Mouse (Mus musculus) embryonic facial prominence, embryonic 13.5 days (tissue): ENCODE measurements at regions not wholly inside any gene's neighbourhood (a gene's known extent, or its start where the extent isn't known, plus 50 kb on each side); places are given as distances from the start of the nearest gene placed in this dataset.
A peak's percentile ranks its signal among the peaks of the same experiment; 100 is the strongest.

Source experiments
- ATAC-seq: fragments of 200-750 bp; cut with Nextera tagmentation; 2 replicates; pipeline ENCODE4 v1.8.0; 2017; ENCODE audit warnings: low read depth; ENCODE audit not compliant: insufficient number of reproducible peaks, insufficient read depth, low FRiP score, low TSS enrichment
- H3K27ac ChIP-seq: fragments of 300-500 bp; sonication (generic); 2 replicates; pipeline ENCODE4 v1.5.1; 2015; ENCODE audit warnings: moderate library complexity, mild to moderate bottlenecking, inconsistent platforms
- H3K27me3 ChIP-seq: fragments of 300-500 bp; sonication (generic); 2 replicates; pipeline ENCODE4 v1.6.1; 2015; ENCODE audit warnings: mild to moderate bottlenecking, inconsistent platforms
- H3K36me3 ChIP-seq: fragments of 300-500 bp; sonication (generic); 2 replicates; pipeline ENCODE4 v1.6.1; 2015; ENCODE audit warnings: mild to moderate bottlenecking, inconsistent platforms
- H3K4me1 ChIP-seq: fragments of 300-500 bp; sonication (generic); 2 replicates; pipeline ENCODE4 v1.6.1; 2015; ENCODE audit warnings: inconsistent platforms
- H3K4me2 ChIP-seq: fragments of 300-500 bp; sonication (generic); 2 replicates; pipeline ENCODE4 v1.6.1; 2015; ENCODE audit warnings: moderate library complexity, mild to moderate bottlenecking, inconsistent platforms
- H3K4me3 ChIP-seq: fragments of 300-500 bp; sonication (generic); 2 replicates; pipeline ENCODE4 v1.5.1; 2015; ENCODE audit warnings: mild to moderate bottlenecking, inconsistent platforms
- H3K9ac ChIP-seq: fragments of 300-500 bp; sonication (generic); 2 replicates; pipeline ENCODE4 v1.6.1; 2015; ENCODE audit warnings: mild to moderate bottlenecking, inconsistent platforms
- H3K9me3 ChIP-seq: fragments of 300-500 bp; sonication (generic); 2 replicates; pipeline ENCODE4 v1.6.1; 2016; ENCODE audit warnings: inconsistent platforms
- WGBS: fragments of 180-500 bp; shearing (Covaris S2); methylation state at CpG from one replicate; pipeline ENCODE4 v1.1.7; 2015; ENCODE audit warnings: mixed read lengths; 5-methylcytosine and 5-hydroxymethylcytosine counted together

DNA sequence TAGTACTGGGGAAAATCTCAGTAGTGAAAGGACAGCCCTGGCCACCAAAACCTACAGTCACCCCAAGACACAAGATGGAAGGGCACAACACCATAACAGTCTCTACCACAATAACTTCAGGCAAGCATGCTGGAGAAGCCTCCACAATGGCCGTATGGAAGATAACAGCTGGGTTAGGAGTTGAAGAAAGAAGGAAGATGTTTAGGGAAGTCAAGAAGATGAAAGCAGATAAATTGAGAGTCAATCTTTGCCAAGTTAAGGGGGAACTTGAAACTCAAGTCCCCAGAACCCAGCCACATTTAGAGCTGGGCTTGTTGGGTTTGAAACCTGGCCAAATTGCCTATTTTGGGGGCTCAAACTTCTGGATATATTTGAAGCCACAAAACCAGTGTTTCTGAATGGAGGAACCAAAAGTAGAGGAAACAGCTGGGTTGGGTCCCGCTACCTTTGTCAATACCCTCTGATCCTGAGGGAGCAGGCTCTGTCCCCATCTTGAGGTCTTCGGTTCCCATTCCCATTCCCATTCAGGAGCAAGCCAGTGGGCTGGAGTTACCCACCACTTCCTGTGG is 147.8 kb downstream of the Cdc5l start:
- no peaks in the 10 kb centered on the region for H3K27me3 ChIP-seq
- no peak overlapping the region for H3K27ac ChIP-seq
- WGBS: 88% methylated on average over 3 of the region's 3 CpGs
- no peak overlapping the region for H3K4me3 ChIP-seq
- H3K9ac ChIP-seq: no peak overlapping the region
- no peak for ATAC-seq
- H3K4me1 ChIP-seq: 0 out of 2 replicates have a peak, but pooled peaks cover under 1% of the 10 kb centered on the region
- no peak overlapping the region for H3K4me2 ChIP-seq
- no peaks in the 10 kb centered on the region for H3K9me3 ChIP-seq
- H3K36me3 ChIP-seq: no peaks in the 10 kb centered on the region

DNA sequence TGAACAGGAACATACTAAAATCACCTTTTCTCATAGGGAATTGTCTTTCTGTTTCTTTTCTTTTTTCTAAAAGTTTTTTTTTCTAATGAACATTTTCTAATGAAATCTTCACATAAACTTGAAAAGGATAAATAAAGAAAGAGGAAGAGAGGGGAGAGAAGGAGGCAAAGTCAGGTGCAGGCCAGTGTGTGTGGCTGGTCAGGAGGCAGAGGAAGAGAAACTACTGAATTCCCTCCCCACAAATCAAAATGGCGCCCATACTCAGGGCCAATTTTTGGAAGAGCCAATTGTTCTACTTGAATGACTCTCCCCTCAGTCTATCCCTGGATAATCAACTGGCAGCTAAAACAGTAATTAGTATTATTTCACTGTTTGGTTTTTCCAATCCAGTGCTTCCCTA is 152.0 kb downstream of the Cdc5l start:
- Histone ChIP-seq H3K4me2 (no peak overlapping the region), H3K27me3 (0 out of 2 replicates have a peak, but pooled peaks cover 2% of the 10 kb centered on the region), H3K9ac (no peak overlapping the region), H3K4me3 (no peak overlapping the region), H3K27ac (no peak overlapping the region), H3K36me3 (no peaks in the 10 kb centered on the region), H3K9me3 (no peaks in the 10 kb centered on the region), H3K4me1 (peaks cover 37% of the 10 kb centered on the region)
- no peak for ATAC-seq
- 97% methylated on average over 1 of the region's 1 CpGs for whole genome bisulfite sequencing

DNA sequence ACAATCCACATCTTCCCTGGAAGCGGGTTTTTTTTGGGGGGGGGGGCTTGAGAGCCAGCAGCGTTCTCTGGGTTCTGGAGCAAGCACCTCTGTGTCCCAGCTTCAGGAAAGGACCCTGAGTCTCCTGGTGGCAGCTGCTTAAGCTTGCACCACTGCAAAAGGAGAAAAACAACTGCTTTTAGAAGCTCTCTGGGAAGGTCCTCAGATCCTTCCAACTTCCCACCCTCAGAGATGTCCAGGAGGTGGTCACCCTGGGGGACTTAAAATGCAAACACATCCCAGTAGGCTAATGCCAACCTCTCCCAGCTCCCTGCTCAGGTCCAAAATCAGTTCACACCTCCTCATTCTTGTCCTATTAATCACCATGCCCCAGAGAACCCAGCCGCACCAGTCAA is 153.7 kb downstream of the Cdc5l start:
- Histone ChIP-seq H3K9me3 (no peaks in the 10 kb centered on the region), H3K36me3 (no peaks in the 10 kb centered on the region), H3K4me2 (peak overlapping the region; percentile 40), H3K9ac (no peak overlapping the region), H3K27ac (peak overlapping the region; percentile 82), H3K27me3 (peaks cover 5% of the 10 kb centered on the region; the same call in 1 of the 2 replicates), H3K4me3 (no peak overlapping the region), H3K4me1 (peaks cover 38% of the 10 kb centered on the region)
- ATAC-seq: no peak
- WGBS: 21% methylated on average over 3 of the region's 3 CpGs

DNA sequence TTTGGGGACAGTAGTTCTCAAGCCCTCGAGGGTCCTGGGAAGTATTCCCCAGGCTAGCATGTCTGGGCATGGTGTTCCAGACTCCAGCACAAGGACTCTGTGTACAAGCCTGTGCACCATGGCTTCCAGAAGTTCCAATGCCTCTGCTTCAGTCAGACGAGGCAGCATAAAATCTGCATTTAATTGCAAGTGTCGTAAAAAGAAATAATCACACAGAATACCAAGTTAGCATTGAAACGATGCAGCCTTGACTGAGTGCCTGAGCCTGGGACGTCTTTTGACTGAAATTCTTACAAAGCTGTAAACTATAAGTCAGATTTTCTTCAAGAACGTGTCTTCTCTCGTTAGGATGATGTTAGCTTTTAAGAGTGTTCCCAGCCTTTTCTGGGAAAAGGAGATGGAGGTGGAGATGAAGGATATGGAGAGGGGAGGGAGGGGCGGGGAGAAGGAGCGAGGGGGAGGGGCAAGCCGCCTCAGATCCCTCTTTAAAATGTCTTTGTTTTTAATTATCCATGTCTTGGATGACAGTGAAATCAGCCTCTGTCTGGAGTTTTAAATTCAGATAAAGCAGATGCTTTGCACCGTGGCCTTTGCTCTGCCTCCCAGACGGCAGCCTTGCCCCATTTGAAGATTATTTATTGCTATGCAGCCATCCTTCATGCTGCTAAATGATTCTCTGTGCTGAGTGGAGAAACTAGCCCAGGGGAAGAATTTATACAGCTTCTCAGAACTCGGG is 154.3 kb downstream of the Cdc5l start:
- Histone ChIP-seq H3K27ac (peak overlapping the region; percentile 82), H3K4me2 (peak overlapping the region; percentile 40), H3K4me3 (no peak overlapping the region), H3K36me3 (no peaks in the 10 kb centered on the region), H3K4me1 (peaks cover 38% of the 10 kb centered on the region), H3K9me3 (no peaks in the 10 kb centered on the region), H3K27me3 (peaks cover 5% of the 10 kb centered on the region; the same call in 1 of the 2 replicates), H3K9ac (no peak overlapping the region)
- ATAC-seq: no peak
- WGBS: 15% methylated on average over 13 of the region's 13 CpGs

DNA sequence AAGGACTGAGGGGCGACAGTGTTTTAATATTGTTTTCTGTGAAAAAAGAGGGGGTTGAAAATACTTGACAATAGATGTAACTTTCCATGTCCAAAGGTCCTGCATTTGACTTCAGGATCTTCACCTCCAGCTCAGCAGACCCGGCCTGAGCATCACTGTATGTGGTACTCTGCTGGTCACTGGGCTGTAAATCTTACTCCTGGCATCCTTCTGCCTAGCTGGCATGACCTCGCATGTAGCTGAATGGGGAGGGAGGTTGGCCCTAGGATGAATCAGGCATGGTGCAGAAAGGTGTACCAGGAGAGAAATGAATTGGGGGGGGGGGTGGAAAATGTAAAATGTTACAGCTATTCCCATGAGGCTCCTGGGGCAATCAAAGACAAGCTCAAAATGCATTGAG is 156.0 kb downstream of the Cdc5l start:
- Histone ChIP-seq H3K4me2 (no peak overlapping the region), H3K9ac (no peak overlapping the region), H3K36me3 (no peaks in the 10 kb centered on the region), H3K9me3 (no peaks in the 10 kb centered on the region), H3K27me3 (peaks cover 5% of the 10 kb centered on the region; the same call in 1 of the 2 replicates), H3K27ac (peak overlapping the region; percentile 82), H3K4me1 (peaks cover 46% of the 10 kb centered on the region), H3K4me3 (no peak overlapping the region)
- 78% methylated on average over 3 of the region's 3 CpGs for WGBS
- ATAC-seq: no peak

DNA sequence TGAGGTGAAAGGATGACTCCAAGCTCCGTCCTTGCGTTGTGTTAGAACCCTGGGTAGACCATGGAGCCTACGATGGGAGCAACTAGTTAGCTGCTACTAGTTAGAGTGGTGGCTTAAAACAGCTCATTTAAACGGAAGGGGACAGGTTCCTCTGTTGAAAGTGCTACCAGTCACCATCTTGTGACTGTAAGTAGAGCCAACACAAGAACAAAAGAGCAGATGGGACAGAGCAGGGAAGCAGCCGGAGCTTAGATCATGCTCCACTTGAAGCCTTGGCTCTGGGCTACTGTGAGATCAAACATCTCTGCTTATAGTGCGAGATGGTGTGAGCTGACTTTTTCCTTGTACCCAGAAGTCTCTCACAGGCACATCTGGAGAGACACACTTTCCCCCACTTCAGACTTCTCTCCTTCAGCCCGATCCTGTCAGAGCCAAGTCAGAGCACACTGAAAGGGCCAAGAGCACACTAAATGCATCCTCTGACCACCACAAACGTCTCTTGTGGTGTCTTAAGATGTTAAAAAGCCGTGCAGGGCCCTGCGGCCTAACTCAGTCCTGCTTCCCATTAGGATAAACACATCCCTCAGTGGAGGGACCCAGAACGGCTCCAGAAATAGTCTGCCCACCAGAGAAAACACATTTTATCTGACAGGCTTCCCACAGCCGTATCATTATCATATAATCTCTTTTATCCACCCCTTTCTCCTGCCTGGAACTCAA is 156.7 kb downstream of the Cdc5l start:
- Histone ChIP-seq H3K27ac (peak overlapping the region; percentile 82), H3K36me3 (no peaks in the 10 kb centered on the region), H3K4me3 (no peak overlapping the region), H3K27me3 (peaks cover 5% of the 10 kb centered on the region; the same call in 1 of the 2 replicates), H3K4me2 (no peak overlapping the region), H3K4me1 (peaks cover 46% of the 10 kb centered on the region), H3K9ac (no peak overlapping the region), H3K9me3 (no peaks in the 10 kb centered on the region)
- WGBS: 50% methylated on average over 12 of the region's 12 CpGs
- ATAC-seq: no peak

DNA sequence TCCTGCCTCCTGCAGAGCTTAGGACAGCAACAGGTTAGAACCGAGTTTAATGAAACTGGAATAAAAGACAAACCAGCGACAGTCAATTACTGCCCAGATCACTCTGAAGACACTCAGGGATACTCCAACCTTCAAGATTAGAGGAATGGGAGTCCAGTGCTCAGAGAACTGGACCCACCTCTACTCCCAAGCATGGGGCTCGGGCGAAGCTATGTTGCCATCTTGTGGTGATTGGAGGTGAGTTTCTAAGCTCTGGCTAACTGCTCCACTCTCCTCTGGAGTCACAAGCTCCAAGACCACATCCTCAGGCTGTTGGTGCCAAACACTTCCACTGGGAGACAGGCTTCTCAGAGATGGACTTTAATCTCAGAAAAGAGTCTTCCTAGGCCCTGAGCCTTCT is 158.6 kb downstream of the Cdc5l start:
- ATAC-seq: no peak
- H3K36me3 ChIP-seq: no peaks in the 10 kb centered on the region
- no peak overlapping the region for H3K4me2 ChIP-seq
- H3K4me3 ChIP-seq: no peak overlapping the region
- H3K9ac ChIP-seq: no peak overlapping the region
- H3K27me3 ChIP-seq: peaks cover 7% of the 10 kb centered on the region; the same call in 1 of the 2 replicates
- H3K9me3 ChIP-seq: peaks cover 5% of the 10 kb centered on the region; the same call in 1 of the 2 replicates
- H3K27ac ChIP-seq: no peak overlapping the region
- 68% methylated on average over 4 of the region's 4 CpGs for WGBS
- peaks cover 39% of the 10 kb centered on the region for H3K4me1 ChIP-seq

DNA sequence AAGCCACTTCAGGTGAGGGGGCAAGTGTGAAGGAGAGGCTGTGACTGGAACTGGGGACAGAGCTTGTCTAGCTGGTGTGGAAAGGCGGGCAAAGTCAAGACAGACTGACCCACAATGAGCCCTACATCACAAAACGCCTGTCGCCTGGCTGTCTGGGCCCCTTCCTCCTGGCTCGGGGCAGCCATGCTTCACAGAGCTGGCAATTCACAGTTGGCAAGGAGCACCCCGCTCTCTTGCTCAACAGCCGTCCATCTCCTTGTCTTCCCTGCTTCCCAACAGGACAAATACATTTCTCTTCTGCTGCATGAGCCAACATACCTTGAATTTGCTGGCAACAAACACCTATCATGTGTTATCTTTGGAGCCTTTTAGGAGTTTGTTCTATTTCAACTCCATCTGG is 166.8 kb downstream of the Cdc5l start:
- Histone ChIP-seq H3K4me3 (no peak overlapping the region), H3K4me1 (peaks cover 10% of the 10 kb centered on the region), H3K27ac (no peak overlapping the region), H3K4me2 (no peak overlapping the region), H3K27me3 (peaks cover 18% of the 10 kb centered on the region), H3K9ac (no peak overlapping the region), H3K36me3 (no peaks in the 10 kb centered on the region), H3K9me3 (peaks cover 5% of the 10 kb centered on the region; the same call in 1 of the 2 replicates)
- 84% methylated on average over 6 of the region's 6 CpGs for WGBS
- no peak for ATAC-seq

DNA sequence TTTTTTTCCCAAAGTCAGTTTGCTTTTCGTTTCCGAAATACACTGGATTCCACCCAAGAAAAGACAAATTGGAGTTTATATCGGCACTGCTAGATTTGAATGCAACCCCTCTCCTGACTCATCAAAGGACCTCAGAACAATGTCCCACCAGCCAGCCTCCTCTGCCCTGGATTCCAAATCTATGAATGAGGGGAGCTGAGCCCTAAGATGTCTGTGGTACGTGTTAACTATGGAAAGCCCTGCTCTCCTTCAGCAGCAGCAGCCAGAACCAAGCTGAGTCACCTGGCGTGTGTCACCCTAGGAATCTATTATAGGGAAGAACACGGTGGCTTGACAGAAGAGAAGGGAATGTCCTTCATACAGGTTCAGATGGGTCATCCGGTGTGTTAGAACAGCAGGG is 167.9 kb downstream of the Cdc5l start:
- 85% methylated on average over 7 of the region's 7 CpGs for whole genome bisulfite sequencing
- Histone ChIP-seq H3K36me3 (no peaks in the 10 kb centered on the region), H3K4me1 (peaks cover 10% of the 10 kb centered on the region), H3K9me3 (no peaks in the 10 kb centered on the region), H3K4me2 (no peak overlapping the region), H3K9ac (no peak overlapping the region), H3K4me3 (no peak overlapping the region), H3K27me3 (peaks cover 17% of the 10 kb centered on the region), H3K27ac (no peak overlapping the region)
- no peak for ATAC-seq

DNA sequence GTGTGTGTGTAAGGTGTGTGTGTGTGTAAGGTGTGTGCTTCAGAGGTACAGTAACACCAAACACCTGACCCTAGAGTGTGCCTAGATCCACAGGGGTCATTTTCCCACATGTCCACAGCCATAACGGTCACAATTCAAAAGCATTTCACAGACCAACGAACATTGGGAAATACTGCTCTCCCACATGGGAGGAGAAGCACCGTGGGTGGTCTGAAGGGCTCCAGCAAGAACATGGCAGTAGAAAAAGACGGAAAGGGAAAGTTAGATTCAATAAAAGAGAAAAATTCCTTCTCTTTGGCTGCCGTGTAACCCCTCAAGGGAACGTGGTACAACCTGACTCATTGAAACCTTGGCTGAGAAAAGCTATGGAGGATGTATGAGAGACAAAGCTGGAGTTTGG is 169.1 kb downstream of the Cdc5l start:
- no peak overlapping the region for H3K4me3 ChIP-seq
- 47% methylated on average over 6 of the region's 6 CpGs for WGBS
- H3K9me3 ChIP-seq: no peaks in the 10 kb centered on the region
- H3K4me2 ChIP-seq: no peak overlapping the region
- peaks cover 12% of the 10 kb centered on the region for H3K27me3 ChIP-seq
- no peak for ATAC-seq
- no peaks in the 10 kb centered on the region for H3K36me3 ChIP-seq
- no peak overlapping the region for H3K27ac ChIP-seq
- H3K9ac ChIP-seq: no peak overlapping the region
- H3K4me1 ChIP-seq: peaks cover 10% of the 10 kb centered on the region

DNA sequence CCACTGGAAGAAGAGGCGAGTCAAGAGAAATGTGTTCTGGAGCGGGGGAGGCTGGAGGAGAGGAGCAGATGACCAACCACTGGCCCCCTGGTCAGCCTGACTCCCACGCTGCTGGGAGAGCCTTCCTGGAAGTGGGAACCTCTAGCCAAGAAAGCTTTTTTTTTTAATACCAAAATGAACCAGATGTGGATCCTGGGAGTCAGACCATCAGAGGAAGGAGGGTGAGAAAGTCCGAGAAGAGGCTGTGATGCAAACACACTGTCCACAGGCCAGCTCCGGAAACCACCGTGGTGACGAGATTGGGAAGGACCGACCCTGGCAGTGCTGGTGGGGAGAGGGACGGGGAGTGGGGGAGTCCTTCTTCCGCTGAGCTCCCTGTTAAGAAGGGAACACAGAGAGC is 173.1 kb downstream of the Cdc5l start:
- Histone ChIP-seq H3K9ac (no peak overlapping the region), H3K9me3 (no peaks in the 10 kb centered on the region), H3K27me3 (no peaks in the 10 kb centered on the region), H3K36me3 (no peaks in the 10 kb centered on the region), H3K27ac (no peak overlapping the region), H3K4me2 (no peak overlapping the region), H3K4me1 (peaks cover 22% of the 10 kb centered on the region), H3K4me3 (no peak overlapping the region)
- no peak for ATAC-seq
- WGBS: 85% methylated on average over 10 of the region's 10 CpGs
